ENCODE assay signal across 9 mouse cellular contexts in the genomic region with DNA sequence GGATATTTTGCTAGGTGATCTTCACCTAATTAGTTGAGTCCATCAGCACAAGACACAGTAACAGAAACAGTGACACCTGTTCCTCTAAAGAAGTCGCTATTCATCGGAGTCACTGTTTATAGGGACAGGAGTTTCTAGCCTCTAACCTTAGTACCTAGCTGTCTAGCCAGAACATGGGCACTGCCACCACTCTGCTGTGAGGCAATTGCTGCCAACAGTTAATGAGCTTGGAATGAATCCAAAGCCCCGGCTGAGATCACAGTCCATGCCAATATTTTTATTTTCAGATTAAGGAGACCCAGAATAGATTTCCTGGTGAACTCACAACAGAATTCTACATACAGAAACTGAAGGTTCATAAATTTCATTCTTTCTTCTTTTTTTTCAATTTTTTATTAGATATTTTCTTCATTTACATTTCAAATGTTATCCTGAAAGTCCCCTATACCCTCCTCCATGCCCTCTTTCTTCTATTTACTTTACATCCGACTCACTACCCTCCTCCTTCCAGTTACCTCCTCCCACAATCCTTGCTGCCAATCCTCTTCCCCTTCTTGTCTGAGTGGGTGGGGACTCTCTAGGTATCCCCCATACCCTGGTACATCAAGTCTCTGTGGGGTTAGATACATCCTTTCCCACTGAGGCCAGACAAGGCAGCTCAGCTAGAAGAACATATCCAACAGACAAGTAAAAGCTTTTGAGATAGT.
A peak's percentile ranks its signal among the peaks of the same experiment; 100 is the strongest.
DNase-seq lines count a peak whose midpoint lies in the region; ATAC-seq and TF ChIP-seq lines count a peak whose summit lies in the region.
"Had no signal": no experiment of that assay in that cellular context is flagged by ENCODE, and none has a peak within 500 bp of the region (broad histone marks: within the 10 kb centered on the region; RNA-seq: fewer than 3 reads in every experiment).

No protein-coding gene starts in this region.

- H3K36me3 ChIP-seq in kidney, embryonic 15.5 days, result no peaks in the 10 kb centered on the region
- no peaks in the 10 kb centered on the region for H3K36me3 ChIP-seq in heart, postnatal 0 days (replicated peaks; ENCODE audit: control insufficient read depth, insufficient read depth, low read length)
- H3K36me3 ChIP-seq: limb, embryonic 12.5 days had no signal

- intact Hi-C loops in gastrocnemius, postnatal 14 days (cut with DNase I; ENCODE audit: low total_unique reads), result no loop called here

- no peak for TF ChIP-seq EP300 in heart, postnatal 0 days (IDR thresholded peaks at IDR 0.05; ENCODE audit: low read depth)

- no peak overlapping the region for H3K9ac ChIP-seq in kidney, embryonic 15.5 days
- no peak overlapping the region for H3K9ac ChIP-seq in heart, postnatal 0 days (replicated peaks; ENCODE audit: low read depth, low read length)
- H3K9ac ChIP-seq: limb, embryonic 12.5 days had no signal

- ATAC-seq in kidney, embryonic 15.5 days (replicated peaks; ENCODE audit: low FRiP score), result no peak
- ATAC-seq in heart, postnatal 0 days (ENCODE audit: insufficient read depth, low read depth), result peak; percentile 44; the same call in 1 of the 2 replicates

- no peak overlapping the region for H3K4me2 ChIP-seq in kidney, embryonic 15.5 days
- H3K4me2 ChIP-seq in heart, postnatal 0 days (ENCODE audit: low read depth, low read length), result no peak overlapping the region
- H3K4me2 ChIP-seq: limb, embryonic 12.5 days had no signal

- H3K4me1 ChIP-seq in kidney, embryonic 15.5 days, result no peaks in the 10 kb centered on the region
- 0 out of 2 replicates have a peak, but pooled peaks cover 4% of the 10 kb centered on the region for H3K4me1 ChIP-seq in heart, postnatal 0 days (ENCODE audit: control insufficient read depth, insufficient read depth)

- no peak overlapping the region for H3K27ac ChIP-seq in kidney, embryonic 15.5 days
- H3K27ac ChIP-seq in heart, postnatal 0 days (ENCODE audit: low read depth), result peak overlapping the region; percentile 43; the same call in 1 of the 2 replicates
- H3K27ac ChIP-seq: limb, embryonic 12.5 days had no signal

- 75% methylated on average over 4 of the region's 4 CpGs for WGBS in kidney, embryonic 15.5 days
- WGBS in heart, postnatal 0 days, result 37% methylated on average over 4 of the region's 4 CpGs

- no peak overlapping the region for H3K4me3 ChIP-seq in kidney, embryonic 15.5 days (replicated peaks)
- H3K4me3 ChIP-seq in heart, postnatal 0 days (ENCODE audit: low read depth, low read length), result no peak overlapping the region
- H3K4me3 ChIP-seq: limb, embryonic 12.5 days had no signal

- H3K27me3 ChIP-seq in kidney, embryonic 15.5 days, result no peaks in the 10 kb centered on the region
- no peaks in the 10 kb centered on the region for H3K27me3 ChIP-seq in heart, postnatal 0 days (ENCODE audit: control insufficient read depth, insufficient read depth, low read length)
- H3K27me3 ChIP-seq: limb, embryonic 12.5 days had no signal

- no peaks in the 10 kb centered on the region for H3K9me3 ChIP-seq in kidney, embryonic 15.5 days (replicated peaks)
- no peaks in the 10 kb centered on the region for H3K9me3 ChIP-seq in heart, postnatal 0 days (replicated peaks; ENCODE audit: control insufficient read depth, low read length)
- H3K9me3 ChIP-seq: limb, embryonic 12.5 days had no signal

- DNase-seq in adrenal gland, postnatal 10 days, result peak; percentile 30
- no peak for DNase-seq in adrenal gland, postnatal 36 days
- DNase-seq in kidney, adult 18-20 months, result peak; percentile 5
- peak; percentile 51 for DNase-seq in heart, postnatal 0 days (ENCODE audit: low spot score)
- DNase-seq in layer of hippocampus, postnatal 10 days (ENCODE audit: low spot score in 2 of 2), result peak; percentile 29 to 40
- DNase-seq in gastrocnemius, postnatal 14 days, result no peak
- DNase-seq in adrenal gland, adult (ENCODE audit: inconsistent age in 2 of 2, low spot score in 1 of 2), result no peak

- TF ChIP-seq CTCF in heart, postnatal 0 days (IDR thresholded peaks at IDR 0.05; ENCODE audit: low read depth), result no peak

Comparison
In these comparisons a context has a peak if more than half of its experiments do, and no peak if none do; other contexts are left out.
1. DNase-seq: peak in adrenal gland, postnatal 10 days (single experiment), kidney, adult 18-20 months (single experiment), heart, postnatal 0 days (single experiment) and layer of hippocampus, postnatal 10 days (2 of 2); none in adrenal gland, postnatal 36 days (0 of 2), gastrocnemius, postnatal 14 days (single experiment) and adrenal gland, adult (0 of 2).